Mouse (Mus musculus): ENCODE results near the gene Gm10721.
"Not testable (repeated sequence)": the region's sequence is repeated elsewhere in the genome, so short reads cannot be mapped to it uniquely, and the experiment has no call there.

GRCm38 (mm10) chr9:3012733-3013279 is at the start of gene Gm10721:
- TF ChIP-seq CTCF, EP300 (IDR thresholded peaks at IDR 0.05; ENCODE audit: low read depth): not testable (repeated sequence)
